Mouse (Mus musculus): Measurements from ENCODE around the gene Ccdc102a.

Ccdc102a gene

GRCm38 (mm10) chr8:94922602-94923001, 4.7 kb upstream of the Ccdc102a start:
- no peak for DNase-seq (ENCODE audit: inconsistent age in 2 of 2, low spot score in 1 of 2)

- DNase-seq (ENCODE audit: inconsistent age in 2 of 2, low spot score in 1 of 2): no peak
Measured at GRCm38 (mm10) chr8:94922176-94922575, 4.3 kb upstream of the Ccdc102a start.

GRCm38 (mm10) chr8:94919256-94919655, 1.4 kb upstream of the Ccdc102a start:
- no peak for DNase-seq (ENCODE audit: inconsistent age in 2 of 2, low spot score in 1 of 2)

GRCm38 (mm10) chr8:94917352-94917751, 546 bp downstream of the Ccdc102a start:
- peak; percentile 96 to 97 for DNase-seq (ENCODE audit: inconsistent age in 2 of 2, low spot score in 1 of 2)

GRCm38 (mm10) chr8:94916960-94917324, 956 bp downstream of the Ccdc102a start:
- DNase-seq (ENCODE audit: inconsistent age in 2 of 2, low spot score in 1 of 2): no peak

GRCm38 (mm10) chr8:94916311-94916959, 1.5 kb downstream of the Ccdc102a start:
- DNase-seq (ENCODE audit: inconsistent age in 2 of 2, low spot score in 1 of 2): peak in 1 of 2 experiments; percentile 35

- DNase-seq (ENCODE audit: inconsistent age in 2 of 2, low spot score in 1 of 2): peak in 1 of 2 experiments; percentile 39
Measured at GRCm38 (mm10) chr8:94914701-94915101, 3.2 kb downstream of the Ccdc102a start.

GRCm38 (mm10) chr8:94914256-94914655, 3.6 kb downstream of the Ccdc102a start:
- DNase-seq (ENCODE audit: inconsistent age in 2 of 2, low spot score in 1 of 2): peak in 1 of 2 experiments; percentile 27

GRCm38 (mm10) chr8:94913061-94913660, 4.7 kb downstream of the Ccdc102a start:
- DNase-seq (ENCODE audit: inconsistent age in 2 of 2, low spot score in 1 of 2): peak; percentile 81 to 91

GRCm38 (mm10) chr8:94908847-94909246, 9.1 kb downstream of the Ccdc102a start:
- DNase-seq (ENCODE audit: inconsistent age in 2 of 2, low spot score in 1 of 2): peak; percentile 84 to 95

- peak in 1 of 2 experiments; percentile 34 for DNase-seq (ENCODE audit: inconsistent age in 2 of 2, low spot score in 1 of 2)
Measured at GRCm38 (mm10) chr8:94907591-94908300, 10.2 kb downstream of the Ccdc102a start.

- peak; percentile 85 to 94 for DNase-seq (ENCODE audit: inconsistent age in 2 of 2, low spot score in 1 of 2)
Measured at GRCm38 (mm10) chr8:94904450-94905175, 13.3 kb downstream of the Ccdc102a start.

- no peak for DNase-seq (ENCODE audit: inconsistent age in 2 of 2, low spot score in 1 of 2)
Measured at GRCm38 (mm10) chr8:94903709-94904108, 14.2 kb downstream of the Ccdc102a start.

- peak in 1 of 2 experiments; percentile 31 for DNase-seq (ENCODE audit: inconsistent age in 2 of 2, low spot score in 1 of 2)
Measured at GRCm38 (mm10) chr8:94901031-94901430, 16.9 kb downstream of the Ccdc102a start.

- DNase-seq (ENCODE audit: inconsistent age in 2 of 2, low spot score in 1 of 2): no peak
Measured at GRCm38 (mm10) chr8:94900617-94901016, 17.3 kb downstream of the Ccdc102a start.

- no peak for DNase-seq (ENCODE audit: inconsistent age in 2 of 2, low spot score in 1 of 2)
Measured at GRCm38 (mm10) chr8:94899262-94899661, 18.6 kb downstream of the Ccdc102a start.

GRCm38 (mm10) chr8:94892917-94893316, 25.0 kb downstream of the Ccdc102a start:
- DNase-seq (ENCODE audit: inconsistent age in 2 of 2, low spot score in 1 of 2): no peak

GRCm38 (mm10) chr8:94888383-94889036, 29.4 kb downstream of the Ccdc102a start:
- peak; percentile 56 to 79 for DNase-seq (ENCODE audit: inconsistent age in 2 of 2, low spot score in 1 of 2)

GRCm38 (mm10) chr8:94880742-94881141, 37.2 kb downstream of the Ccdc102a start:
- no peak for DNase-seq (ENCODE audit: inconsistent age in 2 of 2, low spot score in 1 of 2)

- no peak for DNase-seq (ENCODE audit: inconsistent age in 2 of 2, low spot score in 1 of 2)
Measured at GRCm38 (mm10) chr8:94876820-94877219, 41.1 kb downstream of the Ccdc102a start.

GRCm38 (mm10) chr8:94876197-94876730, 41.6 kb downstream of the Ccdc102a start, which contains the start of gene Dok4:
Dok4 (minus strand) TSS chr8:94876330.
- DNase-seq (ENCODE audit: inconsistent age in 2 of 2, low spot score in 1 of 2): peak; percentile 90 to 100
